Mouse (Mus musculus): ENCODE results near the gene Arhgef28. TPM values are rescaled to one million over a fixed set of nuclear protein-coding genes. Genes with fewer than 3 reads are reported as not detected.

Gene Arhgef28
- polyA plus RNA-seq, 2 experiments from 2014 or later, result 0.08 TPM; not detected in 1

DNA sequence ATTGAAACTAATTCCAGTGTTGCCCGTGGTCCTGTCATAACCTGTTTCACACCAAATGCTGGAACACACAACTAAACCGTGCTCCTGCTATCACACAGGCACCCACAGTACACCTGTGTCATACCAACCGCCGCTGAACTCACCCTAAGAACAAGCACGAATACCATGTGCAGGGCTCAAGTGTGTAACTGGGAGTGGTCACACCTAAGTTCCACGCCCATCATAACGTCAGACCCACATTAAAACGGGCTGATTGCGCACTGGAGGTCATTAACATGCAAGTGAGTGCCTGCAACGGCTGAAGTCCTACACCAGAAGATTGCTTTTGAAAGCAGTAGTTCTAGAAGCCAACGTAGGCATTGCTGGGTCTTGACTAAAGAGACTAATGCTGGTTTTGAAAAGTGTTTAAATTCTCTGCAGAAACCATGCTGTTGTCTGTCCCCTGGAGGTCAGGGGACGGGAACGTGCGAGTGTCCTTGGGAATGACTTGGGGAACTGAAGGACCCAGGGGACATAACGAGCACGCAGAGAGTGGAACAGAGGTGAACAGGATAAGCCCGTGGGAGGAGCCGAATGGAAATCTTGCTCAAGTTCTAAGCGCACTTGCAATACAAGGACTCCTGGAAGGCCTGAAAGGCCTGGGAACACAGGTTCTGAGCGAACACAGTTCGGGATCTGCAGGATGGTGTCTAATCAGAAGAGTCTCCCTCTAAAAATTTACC lies 22.9 kb downstream of the Arhgef28 start:
- ATAC-seq, result no peak

DNA sequence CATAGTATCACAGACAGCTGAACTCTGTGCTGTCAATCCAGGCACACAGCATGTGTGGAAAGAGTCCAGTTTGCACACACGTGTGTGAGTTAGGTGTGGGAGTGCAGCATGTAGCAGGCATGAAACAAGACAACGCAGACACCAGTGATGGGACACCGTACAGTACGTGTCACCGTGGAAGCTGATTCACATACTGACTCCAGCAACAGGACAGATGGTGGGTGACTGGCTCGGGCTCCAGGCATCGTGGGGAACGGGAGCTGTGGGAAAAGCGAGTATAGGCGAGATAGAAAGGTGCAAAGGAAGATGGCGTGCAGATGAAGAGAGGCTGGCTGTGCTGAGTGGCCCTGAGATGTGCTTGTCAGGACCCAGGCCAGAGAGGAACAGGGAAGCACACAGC lies 23.9 kb downstream of the Arhgef28 start:
- ATAC-seq, result no peak

DNA sequence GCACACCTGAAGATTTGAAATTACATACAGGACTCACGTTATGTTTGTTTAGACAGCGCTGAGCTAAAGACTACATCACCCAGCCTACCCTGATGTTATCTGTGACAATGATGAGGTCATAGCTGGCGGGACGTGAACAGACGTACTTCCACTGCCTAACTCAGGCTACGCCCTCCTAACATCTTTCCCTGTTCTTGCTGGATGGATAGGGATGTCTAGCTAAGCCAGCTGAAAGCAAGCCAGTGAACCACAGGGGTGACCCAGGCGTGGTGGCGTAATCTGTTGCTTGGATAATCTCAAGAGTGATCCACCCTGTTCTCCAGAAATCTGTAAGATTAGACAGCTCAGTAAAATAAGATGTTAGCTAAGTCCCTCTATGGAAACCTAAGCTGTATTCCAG lies 25.6 kb downstream of the Arhgef28 start:
- ATAC-seq, result no peak

DNA sequence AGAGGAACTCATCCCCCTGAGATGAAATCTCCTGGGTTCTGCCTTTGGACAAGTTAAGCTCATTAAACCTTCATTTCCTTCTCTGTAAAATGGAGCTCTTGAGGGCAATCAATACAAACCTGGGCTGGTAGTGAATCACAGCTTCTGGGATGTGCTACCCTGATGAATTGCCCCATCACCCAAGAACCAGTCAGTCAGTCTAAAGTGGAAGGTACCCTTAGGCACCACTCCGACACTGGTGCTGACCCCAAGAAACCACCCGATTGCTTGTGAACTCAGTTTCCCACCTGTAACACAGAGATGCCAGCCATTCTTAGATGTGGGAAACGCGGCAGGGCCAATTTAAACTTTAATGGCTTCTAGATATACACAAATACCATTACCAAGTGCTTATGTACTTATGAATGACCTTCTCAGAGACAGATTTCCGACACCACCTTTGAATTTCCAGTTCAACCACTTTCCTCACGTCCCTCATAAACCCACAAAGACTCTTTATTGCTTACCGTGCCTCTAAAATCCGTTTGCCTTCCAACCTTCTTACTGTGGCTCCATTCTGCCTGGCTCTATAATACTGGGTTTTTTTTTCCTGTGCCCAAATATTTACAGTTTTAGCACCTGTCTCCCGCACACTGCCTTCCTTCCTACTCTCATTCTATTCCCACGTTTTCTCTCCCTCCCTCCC lies 30.8 kb downstream of the Arhgef28 start:
- ATAC-seq, result no peak

DNA sequence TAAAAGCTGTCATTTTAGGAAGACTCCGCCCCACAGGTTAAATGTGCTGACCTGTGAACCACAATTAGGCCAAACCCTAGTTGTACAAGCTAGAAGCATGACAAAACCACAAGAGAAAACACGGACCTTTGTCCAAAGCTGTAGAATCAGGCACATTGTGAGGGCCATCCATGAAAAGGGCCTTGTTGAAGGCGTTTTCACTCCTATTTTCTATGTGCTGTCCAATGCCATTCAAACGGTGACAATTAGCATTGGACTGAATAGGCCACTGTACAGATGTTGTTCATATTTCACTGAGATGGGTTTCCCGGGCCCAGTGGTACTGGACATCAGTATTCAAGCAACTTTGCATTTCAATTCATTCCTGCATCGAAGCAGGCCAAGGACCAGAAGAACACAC lies 33.2 kb downstream of the Arhgef28 start:
- no peak for ATAC-seq

DNA sequence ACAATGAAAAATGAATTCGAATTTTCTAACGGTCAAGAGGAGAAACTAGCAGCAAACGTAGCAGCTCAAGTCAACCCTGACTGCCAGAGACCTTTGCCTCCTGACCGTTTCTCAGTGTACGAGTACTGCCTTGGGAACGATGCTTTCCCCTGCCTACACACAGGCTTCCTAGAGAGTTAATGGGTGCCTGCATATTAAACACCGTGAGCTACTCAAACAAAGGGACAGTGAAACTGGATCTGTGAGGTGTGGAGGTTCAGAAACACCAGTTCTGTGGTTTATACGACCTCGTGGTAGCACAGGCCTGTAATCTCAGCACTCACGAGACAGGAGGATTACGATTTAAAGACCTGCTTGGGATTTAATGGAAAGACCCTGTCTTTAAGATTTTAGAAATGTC lies 33.9 kb downstream of the Arhgef28 start:
- no peak for ATAC-seq

DNA sequence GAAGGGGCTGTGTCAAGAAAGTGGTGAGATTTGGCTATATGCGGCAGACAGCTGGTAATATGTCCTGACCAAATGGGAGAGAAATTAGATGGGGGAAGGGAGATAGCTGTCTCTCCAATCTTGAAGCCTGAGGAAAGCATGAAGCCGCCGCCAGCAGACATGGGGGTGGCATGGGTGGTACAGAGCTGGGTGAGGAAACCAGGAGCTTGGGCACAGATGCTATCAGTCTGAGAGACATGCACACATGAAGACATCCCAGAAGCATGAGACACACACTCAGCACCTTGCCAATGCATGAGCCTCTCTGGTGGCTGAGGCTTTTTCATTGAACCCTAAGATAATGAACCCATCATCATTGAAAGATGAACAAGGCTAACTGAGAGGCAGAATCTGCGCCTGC lies 34.5 kb downstream of the Arhgef28 start:
- no peak for ATAC-seq

DNA sequence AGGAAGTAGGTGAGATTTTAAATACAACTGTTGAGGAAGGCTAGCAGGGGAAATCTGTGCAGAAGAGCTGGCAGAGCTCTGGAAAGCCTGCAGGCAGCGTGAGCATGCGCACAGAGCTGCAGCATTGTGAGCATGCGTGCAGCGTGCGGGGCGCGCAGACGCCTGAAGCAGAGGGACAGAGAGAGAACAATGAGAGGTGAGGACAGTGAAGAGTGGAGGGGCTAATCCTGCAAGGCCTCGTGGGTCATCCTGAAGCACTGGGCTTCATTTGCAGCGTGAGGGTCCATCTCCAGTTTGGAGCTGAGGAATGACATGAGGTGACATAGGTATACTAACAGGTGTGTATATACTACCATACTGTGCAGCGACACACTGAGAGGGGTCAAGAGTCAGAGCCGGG lies 35.0 kb downstream of the Arhgef28 start:
- ATAC-seq, result no peak

DNA sequence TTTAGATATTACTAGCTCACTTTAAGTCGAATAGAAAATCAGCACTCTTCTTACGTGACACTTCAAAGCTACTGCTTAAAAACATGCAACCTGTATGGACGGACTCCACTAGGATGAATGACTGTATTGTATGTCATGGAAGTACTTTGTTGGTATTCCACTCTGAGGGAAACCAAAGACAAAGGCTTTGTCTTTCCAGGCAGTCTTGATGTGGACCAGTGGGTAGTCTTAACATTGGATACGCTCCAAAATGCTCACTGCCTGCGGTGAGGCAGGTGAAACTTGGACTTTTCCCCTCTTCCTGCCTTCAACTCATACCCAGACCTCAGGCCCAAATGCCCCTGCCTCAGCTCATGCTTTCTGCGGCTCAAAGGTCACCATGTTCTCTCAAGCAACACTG lies 41.4 kb downstream of the Arhgef28 start:
- no peak for ATAC-seq

DNA sequence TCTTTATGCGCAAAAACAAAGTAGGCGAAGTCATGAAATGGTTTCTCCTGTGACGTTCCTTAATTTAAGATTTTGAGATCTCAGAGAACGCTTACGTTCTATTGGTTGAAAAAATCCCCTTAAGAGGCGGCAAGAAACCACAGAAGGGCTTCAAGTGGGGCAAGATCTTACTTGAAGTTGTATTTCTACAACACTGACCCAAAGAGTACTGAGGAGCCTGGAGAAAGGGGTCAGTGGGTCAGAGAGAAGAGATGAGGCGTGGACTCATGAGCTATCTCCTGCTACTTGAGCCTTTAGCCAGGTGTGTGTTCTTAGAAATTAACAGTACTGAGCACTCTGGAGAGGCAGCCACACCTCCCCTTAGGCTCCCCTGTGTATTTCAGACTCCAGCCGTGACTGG lies 44.7 kb downstream of the Arhgef28 start:
- no peak for ATAC-seq

DNA sequence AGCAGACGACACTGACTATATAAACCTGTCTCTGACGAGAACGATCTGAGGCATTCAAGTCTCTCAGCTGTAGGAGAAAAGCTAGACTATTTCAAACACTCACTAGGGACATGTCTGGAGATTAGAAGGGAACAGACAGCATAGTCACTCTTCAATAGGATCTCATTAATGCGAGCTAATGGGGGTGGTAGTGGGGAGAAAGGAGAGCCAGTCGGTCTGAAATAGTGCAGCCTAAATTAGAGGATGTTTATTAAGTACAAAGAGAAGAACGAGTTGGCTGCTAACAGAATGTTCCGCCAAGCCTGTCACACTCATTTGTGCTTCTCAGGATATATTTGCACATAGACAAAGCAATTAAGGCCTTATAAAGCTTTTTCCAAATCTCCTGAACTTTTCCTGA lies 49.6 kb downstream of the Arhgef28 start:
- no peak for ATAC-seq

DNA sequence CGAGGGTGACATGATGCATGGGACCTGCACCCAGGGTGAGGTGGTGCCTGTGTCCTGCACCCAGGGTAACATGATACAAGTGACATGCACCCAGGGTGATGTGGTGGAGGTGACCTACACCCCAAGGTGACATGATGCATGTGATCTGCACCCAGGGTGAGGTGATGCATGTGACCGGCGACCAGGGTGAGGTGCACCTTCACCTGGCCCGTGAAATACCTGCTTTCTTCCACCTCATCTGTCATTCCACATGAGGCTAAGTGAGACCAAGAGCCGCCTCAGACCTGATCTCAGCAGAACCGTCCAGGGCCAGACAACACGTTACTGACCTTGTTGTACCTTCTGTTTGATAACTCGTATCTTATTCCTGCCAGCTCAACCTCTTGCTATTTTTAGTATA lies 53.5 kb downstream of the Arhgef28 start:
- ATAC-seq, result no peak

DNA sequence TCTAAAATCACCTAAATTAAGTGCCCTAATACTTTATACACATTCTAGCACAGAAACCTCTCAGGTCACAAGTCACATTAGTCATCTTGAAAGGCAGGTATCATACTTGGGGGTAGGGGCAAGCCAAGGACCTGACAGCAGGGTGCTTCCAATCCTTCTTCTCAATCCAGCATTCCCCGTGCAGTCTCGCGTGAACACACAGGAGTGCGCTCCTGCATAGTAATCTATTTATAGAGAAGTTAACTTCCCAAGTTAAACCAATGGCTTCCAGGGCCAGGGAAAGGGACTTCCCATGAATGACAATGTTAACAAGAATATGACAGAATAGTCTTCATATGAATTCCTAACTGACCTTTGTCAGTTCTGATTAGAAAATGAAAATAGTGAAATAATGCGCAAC lies 58.7 kb downstream of the Arhgef28 start:
- ATAC-seq, result no peak

DNA sequence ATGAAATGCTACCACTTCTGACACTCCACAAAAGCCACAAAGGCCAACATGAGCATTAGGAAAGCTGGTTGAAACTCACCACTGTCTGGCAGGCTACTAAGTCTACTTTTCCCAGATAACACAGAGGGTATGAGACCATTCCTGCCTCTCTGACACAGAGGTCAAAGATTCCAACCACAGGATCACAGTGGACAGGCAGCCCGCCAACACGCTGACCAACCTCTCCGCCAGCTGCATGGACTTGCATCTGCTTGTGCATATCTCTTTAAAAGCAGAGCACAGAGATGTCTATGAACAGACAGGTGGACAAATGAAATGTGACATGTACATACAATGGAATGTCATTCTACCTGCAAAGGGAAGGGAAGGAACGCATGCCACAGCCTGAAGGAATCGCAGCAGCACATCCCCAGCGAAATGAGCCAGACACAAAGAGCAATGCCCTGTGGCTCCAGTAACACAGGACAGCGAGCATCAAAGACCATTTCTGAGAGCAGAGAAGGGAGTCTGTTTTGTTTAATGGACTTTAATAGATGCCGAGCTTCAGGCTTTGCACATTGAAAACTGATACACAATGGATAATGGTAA lies 59.6 kb downstream of the Arhgef28 start:
- no peak for ATAC-seq

DNA sequence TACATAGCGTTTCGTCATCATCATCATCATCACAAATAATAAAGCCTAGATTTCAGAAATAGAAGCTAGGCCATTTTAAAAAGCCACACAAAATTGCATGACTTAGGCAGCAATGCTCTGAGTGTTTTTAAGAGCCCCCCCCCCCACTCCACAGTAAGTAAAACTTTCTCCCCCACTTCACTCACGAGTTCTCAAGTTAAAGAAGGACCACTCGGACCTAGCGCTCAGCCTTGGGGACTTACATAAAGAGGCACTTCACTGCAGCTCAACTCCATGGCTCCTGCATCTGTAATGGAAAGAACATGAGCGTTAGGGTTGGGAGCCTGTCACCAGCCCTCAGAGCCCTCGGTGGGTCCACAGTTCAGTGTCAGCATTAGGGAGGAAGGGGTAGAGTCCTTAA lies 60.9 kb downstream of the Arhgef28 start:
- no peak for ATAC-seq

DNA sequence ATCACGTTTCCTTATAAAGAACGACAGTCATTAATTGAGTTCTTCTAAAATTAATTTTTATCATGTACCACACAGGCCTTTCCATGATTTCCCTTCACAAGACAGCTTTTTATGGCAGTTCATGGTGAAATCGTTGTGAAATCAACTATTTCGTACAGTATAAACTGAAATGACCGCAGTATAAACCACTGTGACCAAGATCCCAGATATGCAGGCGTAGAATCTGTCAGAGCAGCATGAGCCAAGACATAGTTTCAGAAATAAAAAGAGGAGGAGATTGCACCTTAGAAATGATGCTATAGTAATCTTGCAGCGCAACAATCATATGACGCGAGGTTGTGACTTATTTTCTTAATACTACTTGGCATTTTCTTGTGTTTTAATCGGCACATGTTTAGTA lies 63.2 kb downstream of the Arhgef28 start:
- no peak for ATAC-seq

DNA sequence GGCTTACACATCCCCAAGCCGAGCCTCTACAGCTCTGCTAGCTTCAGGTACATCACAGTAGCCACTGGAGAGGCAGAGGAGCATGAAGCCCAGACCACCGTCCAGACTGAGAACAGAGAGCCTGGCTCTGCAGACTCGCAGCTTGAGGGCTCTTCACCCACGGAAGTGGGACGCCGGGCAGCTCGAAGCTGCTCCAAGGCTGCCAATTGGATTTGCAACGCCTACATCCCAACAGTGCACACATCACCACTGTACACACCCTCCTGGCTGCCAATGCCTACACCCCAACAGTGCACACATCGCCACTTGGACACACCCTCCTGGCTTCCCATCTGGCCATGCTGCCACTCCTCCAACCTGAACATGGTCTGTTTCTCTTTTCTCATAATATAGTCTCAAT lies 65.6 kb downstream of the Arhgef28 start:
- no peak for ATAC-seq

DNA sequence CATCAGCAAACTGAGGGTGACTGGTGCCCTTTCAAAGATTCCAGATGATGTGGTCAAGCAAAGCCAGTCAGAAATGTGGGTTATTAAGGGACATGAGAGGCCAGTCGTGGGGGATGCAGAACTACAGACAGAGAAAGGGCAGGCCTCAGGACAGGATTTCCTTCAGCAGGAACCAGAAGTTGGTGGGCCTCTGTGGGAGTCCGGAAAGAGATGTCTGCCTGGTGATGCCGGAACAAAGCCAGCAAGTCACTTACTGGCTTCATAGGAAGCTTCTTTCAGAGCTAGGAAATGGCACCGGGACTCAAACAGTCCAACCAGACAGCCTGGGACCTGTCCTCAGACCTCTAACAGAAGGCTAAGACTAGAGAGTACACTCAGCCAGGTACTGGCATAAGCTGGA lies 67.5 kb downstream of the Arhgef28 start:
- no peak for ATAC-seq

DNA sequence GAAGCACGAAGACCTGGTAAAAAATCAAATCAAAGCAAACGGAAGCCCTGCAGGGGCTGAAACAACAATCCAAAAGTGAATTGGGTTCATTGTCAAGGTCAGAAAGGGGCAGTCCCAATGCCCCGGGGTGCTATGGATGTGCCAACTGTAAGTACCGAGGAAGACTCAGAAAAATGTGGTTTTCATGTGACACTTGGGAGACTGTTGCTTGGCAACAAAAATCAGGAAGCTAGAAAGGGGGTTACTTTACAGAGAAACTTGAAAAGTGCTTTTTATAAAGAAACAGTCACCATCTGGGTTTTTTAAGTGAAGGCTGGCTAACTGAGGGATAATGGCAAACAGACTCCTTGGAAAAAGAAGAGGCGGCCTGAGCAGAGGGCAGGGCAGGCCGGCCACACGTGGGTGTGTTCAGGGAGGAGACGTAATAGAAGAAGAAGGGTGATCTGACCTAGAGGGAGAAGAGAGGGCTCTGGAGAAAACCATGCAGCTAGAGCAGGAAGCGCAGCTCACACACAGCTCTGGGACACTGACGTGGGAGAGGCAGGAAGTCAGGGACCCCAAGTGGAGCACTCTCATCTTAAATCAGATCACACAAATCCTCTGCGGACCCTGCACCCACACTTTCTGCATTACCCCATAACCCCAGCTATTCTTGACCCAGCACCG lies 70.2 kb downstream of the Arhgef28 start:
- no peak for ATAC-seq

DNA sequence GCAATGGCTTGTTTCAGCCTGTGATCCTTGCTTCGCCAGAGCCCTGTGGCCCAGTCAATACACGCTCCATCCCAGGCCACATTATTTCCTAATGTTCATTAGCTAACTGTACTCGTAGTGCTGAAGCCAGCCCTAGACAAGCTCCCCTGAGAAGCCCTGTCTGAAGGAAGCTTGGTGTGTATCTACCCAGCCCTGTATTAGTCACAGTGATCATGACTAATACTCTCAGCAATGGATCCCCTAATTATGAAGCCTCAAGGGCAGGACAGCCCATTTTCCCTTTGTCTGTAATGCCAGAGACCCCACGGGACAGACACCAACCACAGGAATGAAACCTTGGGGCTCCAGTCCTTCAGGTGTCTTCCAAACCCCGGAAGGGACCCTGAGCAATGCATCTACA lies 73.3 kb downstream of the Arhgef28 start:
- ATAC-seq, result no peak

DNA sequence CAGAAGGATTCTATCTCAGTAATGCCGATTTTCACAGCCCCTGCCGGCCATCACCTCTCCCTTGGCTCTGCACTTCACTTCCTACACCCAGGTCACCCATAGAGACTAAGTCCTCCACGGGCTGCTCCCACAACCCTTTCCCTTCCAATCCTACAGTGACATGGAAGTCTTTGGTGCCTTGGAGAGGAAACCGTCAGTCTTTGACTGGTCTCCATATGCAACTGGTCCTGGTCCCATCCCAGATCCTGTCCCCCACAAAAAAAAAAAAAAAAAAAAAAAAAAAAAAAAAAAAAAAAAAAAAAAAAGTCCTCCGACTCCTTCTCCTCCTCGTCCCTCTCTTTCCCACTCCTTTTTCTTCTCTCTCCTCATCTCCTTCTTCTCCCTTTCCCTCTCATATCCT lies 74.0 kb downstream of the Arhgef28 start:
- ATAC-seq, result no peak

DNA sequence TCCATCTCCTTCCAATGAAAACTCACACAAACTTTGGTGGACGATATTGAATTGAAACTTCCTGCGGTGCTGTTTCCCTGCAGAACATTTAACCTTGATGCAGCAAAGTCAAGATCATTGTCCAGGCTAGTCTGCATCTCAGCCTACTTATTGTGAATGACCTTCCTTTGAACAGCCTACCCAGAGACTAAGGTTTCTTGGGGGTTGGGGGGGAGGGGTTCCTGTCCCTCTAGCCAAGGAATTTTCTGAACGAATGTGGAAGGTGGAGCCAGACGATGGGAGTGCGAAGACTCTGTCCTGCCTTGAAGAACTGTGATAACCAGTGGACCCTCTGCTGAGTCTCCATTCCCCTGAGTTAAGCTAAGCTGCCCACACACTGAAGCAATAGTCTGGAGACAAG lies 80.6 kb downstream of the Arhgef28 start:
- no peak for ATAC-seq

DNA sequence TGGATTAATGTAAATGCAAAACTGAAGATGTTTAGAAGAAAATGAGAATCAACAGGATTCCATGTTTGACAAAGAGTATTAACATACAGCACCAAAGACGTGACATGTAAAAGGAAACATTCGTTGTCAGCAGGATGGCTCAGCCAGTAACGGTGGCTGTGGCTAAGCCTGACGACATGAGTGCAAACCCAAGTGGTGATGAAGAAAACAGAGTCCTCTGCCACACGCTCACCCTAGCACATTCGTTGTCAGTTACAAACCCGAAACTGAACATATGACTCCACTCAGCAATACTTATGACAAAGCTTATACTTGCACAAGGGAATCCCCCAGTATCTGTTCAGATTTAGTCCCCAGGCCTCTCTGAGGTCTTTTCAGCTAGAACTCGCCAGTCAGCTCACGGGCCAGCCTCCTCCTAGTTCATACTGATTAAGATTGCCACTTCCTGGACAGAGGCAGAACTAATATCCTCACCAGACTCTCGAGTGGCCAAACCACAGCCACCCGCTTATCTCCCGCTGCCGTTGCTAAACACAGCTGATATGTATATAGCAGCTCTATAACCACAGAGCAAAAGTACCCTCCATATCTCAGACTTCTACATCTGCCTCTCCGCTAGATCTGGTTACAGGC lies 82.0 kb downstream of the Arhgef28 start:
- peak; percentile 65 for ATAC-seq

Data from activated CD4-positive, CD25-positive, alpha-beta regulatory T cell, adult 4 months (primary cell).